Mouse (Mus musculus) megakaryocyte, adult 5-6 weeks (primary cell): ENCODE measurements around the gene Hoxd9. TPM values are rescaled to one million over a fixed set of nuclear protein-coding genes. Genes with fewer than 3 reads are reported as not detected.

Experiments
- ATAC-seq: 2 replicates; pipeline ENCODE4 v1.8.0; 2016; ENCODE audit warnings: mild to moderate bottlenecking, inconsistent platforms; ENCODE audit not compliant: poor library complexity, severe bottlenecking
- total RNA-seq, 2 experiments: library from RNA; stranded (forward) in 1 of 2; stranded (reverse) in 1 of 2; fragments of 153-499, 151-499 nt in 1 of 2; fragments of 221-1000, 200-1000 nt in 1 of 2; gene quantifications; 2 replicates each; pipeline versions ENCODE4 v1.2.3 to v1.2.4; 2015 to 2017

Gene Hoxd9
- total RNA-seq, 2 experiments from 2014 or later: not detected

DNA sequence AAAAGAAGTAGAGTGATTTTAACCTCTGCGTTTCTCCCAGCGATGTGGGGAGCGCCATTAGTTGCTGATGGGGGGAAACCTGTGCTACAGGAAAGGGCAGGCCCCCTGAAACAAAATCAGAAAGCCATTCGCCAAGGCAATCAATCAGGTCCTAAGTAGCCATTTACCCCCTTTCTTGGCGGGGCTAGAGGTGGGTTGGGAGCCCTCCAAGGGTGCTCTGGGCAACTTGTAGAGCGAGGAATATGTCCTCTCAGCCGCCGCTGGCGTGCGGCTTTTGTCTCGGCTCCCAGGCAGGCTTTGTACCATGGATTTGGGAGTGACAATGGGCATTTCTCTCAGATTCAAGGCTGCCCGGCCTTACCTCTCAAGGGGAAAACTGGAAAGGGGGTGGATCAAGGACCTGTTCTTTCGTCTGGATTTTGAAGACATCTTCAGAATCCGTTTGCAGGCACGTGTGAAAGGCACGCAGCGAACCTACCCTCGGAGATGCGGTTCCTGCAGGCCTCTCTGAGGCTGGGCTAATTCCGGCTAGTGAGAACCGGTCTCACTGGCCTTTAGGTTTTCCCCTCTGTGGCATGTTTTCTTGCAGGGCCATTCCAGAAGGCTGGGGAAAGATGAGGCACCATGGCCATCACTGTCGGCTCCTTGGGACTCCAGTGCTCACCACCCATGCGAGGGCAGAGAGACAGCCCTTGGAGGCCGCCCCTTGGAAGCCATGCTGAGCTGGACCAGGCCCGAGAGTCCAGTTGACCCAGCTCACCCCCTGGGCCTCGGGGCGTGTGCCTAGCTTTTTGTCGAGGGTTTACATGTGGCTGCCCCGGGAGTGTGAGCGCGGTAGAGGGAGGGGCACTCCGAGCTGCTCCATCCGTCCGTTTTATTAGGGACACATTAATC lies 838 bp upstream of the Hoxd9 start:
- no peak for ATAC-seq

DNA sequence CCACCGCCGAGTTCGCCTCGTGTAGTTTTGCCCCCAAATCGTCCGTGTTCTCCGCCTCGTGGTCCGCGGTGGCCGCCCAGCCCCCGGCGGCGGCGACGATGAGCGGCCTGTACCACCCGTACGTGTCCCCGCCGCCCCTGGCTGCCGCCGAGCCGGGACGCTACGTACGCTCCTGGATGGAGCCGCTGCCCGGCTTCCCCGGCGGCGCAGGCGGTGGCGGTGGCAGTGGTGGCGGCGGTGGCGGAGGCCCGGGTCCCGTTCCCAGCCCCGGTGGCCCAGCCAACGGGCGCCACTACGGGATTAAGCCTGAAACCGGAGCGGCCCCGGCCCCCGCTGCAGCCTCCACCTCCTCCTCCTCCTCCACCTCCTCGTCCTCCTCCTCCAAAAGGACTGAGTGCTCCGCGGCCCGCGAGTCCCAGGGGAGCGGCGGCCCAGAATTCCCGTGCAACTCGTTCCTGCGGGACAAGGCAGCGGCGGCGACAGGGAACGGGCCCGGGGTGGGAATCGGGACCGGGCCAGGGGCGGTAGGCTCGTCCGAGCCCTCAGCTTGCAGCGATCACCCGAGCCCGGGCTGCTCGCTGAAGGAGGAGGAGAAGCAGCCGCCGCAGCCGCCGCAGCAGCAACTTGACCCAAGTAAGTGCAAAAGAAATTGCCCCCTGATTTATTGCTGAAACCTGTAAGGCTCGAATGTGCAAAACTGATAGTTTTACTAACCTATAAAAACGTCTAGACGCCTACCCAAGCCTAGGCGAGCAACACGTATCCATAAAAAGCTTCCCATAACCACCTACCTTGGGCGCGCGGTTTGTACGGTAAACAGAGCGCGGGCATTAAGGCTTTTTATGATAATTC lies 900 bp downstream of the Hoxd9 start:
- no peak for ATAC-seq

DNA sequence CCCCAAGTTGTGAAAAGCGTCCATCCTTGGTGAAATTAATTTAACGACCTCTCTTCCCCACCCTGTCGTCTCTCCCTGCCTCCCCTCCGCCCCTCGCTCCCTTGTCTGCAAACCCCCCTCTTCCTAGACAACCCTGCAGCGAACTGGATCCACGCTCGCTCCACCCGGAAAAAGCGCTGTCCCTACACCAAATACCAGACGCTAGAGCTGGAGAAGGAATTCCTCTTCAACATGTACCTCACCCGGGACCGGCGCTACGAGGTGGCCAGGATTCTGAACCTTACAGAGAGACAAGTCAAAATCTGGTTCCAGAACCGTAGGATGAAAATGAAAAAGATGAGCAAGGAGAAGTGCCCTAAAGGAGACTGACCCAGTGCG lies 1.5 kb downstream of the Hoxd9 start:
- no peak for ATAC-seq

DNA sequence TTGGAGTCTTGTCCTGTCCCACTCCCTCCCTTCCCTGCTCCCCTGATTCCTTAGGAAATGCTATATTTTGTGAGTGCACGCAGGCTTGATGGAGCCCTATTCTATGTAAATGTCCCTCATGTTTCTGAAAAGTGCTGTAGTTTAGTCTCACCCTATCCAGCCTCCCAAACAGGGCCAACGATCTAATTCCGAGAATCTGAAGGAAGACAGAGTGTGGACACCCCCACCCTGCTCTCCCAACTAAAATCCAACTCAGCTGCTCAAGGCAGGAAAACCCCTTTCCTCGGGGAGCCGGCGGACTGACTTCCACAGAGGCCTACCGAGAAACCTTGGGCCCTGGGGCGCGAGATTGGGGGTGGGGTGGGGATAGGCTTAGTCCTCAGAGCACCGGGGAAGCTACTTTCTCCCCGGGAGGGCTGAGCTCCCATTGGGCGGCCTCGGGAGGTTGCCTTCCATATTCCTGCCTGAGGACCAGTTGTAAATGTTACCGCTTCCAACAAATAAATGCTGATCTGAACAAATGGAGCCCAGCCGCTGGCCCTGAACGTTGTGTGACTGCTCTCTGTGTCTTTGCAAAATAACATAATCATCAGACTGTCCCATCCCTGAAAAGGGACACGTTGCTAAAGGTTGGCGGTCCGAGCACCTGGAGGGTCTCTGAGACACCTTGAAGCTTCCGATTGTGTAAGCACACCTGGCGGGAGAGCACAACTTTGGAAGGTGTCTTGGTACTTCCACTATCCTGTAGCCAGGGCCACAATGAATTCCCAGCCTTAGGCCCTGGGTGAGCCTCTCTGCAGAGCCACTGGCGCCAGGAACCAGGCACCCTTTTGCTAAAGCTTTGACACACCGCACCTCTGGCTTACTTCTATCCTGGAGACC lies 2.4 kb downstream of the Hoxd9 start:
- ATAC-seq: no peak

DNA sequence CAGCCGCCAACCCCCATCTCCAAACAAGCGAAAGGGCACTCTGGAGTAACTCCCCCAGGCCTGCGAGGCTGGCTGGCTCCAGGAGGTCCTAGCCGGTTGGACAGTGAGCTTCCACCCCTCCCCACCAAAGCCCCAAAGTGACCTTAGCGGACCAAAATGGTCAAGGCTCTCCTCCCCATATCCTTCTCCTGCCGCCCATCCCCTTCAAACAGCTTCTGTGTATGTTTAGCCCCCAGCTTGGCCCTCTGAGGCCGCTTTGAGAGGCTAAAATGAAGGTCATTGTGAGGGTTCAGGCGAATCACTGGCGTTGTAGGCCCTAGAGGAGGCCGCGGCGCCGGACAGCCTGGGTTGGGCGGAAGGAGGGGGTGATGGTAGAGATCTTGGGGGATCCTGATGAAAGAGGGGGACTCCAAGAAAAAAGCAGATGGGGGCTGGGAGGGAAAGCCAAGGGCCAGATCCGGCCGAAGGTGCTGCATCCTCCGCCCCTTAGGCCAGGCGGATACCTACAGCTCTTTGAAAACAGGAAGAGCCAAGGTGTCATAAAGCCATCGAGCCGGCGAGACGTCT lies 3.1 kb downstream of the Hoxd9 start:
- ATAC-seq: no peak

DNA sequence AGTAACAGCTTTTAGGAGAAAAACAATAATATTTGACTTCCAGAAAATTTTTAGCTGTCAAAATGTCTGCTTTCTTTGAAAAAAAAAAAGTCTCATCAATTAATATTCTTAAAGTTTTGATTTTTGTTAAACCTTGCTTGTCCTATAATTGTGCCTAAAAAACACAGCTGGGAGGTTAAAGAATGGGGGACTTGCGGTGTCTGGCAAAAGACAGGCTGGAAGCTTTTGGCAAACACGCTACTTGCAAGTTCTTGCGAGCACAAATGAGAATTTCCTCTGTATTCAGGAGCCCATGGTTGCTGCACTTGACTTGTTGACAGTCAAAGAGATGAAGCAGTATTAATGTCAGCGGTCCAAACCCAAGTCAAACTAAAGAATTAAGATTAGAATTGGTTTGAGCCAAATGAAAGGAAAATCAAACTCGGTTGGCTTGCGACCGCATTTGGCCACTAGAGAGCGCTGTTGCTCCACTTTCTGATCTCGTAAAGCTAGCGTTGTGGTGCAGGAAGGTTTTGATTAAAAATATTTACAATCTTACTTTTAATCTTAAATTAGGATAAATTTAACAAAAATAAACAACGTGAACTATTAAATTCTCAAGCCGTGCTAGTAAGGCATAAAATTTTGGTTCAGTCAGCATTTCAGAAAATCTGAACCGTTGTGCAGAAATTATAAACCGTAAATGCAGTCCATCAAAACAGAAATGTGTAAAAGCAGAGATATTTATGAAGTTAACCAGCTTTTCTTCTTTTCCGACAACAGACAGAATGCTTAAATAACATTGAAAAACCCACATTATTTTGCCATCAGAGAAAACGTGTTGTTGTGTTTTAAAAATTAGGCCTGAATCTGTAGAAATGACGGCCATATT lies 4.7 kb downstream of the Hoxd9 start:
- ATAC-seq: no peak

DNA sequence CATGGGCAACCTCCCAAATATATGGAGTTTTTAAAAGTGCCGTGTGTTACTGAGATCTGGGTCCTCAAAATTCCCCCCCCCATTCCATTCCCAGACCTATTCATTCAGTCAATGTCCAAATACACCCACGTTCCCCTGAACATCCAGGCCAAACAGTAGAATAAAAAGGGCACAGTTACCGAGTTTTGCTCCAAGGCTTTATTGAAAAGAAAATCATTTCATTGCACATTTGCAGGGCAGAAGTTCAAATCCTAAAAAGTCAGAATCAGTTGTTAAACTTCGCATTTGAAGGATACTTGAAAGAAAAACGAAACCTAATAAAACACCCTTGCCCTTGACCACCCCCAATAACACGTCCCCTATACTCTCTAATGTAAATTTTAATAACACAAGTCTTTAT lies 5.3 kb downstream of the Hoxd9 start:
- no peak for ATAC-seq

DNA sequence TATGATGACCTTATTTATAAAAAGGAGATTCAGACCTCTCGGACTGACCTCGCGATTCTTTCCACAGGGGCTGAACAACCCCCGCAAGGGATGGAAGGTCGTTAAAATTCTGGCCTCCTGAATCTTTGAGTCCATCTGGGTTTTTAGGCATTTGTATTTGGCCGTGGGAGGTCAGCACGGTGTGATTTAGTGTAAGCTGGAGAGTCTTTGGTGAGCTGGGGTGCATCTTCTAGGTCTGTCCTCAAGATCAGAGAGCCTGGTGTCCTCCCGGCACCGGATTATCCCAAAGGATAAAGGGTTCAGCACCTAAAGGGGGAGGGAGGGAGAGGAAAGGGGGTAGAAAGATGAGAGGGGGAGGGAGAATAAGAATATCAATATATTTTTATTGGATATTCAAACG lies 5.8 kb downstream of the Hoxd9 start:
- ATAC-seq: no peak

DNA sequence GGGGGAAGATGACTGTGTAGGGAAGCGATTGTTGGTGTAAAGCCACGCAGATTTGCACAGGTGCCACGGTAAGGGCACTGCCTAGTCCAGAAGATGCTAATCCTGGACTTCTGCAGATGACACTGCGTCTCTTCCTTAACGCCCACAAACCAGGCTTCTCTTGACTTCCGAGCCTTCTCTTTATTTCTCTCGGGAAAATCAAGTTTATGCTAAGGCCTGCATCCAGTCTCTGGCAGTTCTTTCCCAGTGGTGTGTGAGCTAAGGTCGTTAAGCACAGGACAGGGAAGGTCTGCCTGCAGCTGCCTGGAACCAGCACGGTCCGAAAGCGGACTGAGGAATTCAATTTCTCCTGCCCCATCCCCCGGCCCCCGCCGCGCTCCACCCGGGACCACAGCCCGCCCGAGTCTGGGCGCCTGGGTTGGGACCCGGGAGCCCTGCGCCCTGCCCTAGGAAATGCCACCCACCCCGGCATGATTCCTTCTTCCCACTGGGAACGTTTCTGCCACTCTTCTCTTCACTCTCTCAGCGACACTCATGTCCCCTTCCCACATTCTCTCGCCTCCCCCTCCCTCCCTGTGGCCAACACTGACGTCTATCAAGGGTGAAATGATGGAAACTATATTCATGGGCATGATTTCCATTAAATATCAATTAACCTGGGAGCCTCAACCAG lies 6.3 kb downstream of the Hoxd9 start:
- no peak for ATAC-seq

DNA sequence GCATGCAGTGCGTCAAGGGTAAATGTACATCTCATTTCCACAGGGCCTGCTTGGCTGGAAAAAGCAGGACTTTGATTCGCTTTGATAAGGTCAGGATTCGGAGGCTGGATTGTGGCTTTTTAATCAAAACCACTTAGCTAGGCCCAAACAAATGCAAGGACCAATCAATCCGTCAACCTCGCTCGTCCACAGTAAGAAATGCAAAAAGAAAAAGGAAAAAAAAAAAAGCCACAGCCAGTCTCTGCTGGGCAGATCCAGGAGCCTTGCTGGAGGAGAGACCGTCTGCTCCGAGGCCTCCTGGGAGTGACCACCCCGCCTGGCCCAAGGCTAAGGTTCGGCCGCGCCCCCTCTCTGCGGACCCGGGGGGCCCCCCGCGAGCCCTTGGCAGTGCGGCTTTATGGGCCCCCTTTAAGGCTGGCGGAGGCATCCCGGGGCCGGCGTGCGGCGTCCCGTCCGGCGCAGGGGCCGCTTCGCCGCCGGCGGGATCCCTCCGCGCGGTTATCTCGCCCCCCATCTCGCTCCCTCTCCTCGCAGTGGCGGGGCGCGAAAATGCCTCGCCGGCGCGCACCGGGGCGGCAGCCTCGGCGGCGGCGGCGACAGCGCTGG lies 7.0 kb downstream of the Hoxd9 start, which contains the start of gene Hoxd8:
TSS of gene Hoxd8 (plus strand) at position 223 of the 606 bp plus-strand sequence.
- ATAC-seq: no peak

DNA sequence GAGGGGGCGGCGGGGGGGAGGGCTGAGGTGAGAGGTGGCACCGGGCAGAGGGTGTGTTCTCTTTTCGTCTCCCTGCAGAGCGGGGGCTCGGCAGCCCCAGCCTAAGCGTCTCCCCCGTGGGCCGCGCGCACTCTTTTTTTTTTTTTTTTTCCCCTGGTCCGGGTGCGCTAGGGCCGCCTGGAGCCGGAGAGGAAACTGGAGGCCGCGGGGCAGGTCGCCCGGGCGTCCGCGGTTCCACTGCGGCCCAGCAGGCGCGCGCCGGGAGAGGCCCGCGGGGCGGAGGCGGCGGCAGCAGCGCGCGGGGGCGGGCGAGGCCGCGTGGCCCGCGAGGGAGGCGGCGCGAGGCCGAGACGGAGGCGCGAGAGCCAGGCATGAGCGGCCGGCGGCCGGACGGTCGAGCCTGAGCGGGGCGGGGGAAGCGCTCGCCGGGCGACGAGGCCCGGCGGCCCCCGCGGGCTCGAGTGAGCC lies 7.5 kb downstream of the Hoxd9 start:
- no peak for ATAC-seq

DNA sequence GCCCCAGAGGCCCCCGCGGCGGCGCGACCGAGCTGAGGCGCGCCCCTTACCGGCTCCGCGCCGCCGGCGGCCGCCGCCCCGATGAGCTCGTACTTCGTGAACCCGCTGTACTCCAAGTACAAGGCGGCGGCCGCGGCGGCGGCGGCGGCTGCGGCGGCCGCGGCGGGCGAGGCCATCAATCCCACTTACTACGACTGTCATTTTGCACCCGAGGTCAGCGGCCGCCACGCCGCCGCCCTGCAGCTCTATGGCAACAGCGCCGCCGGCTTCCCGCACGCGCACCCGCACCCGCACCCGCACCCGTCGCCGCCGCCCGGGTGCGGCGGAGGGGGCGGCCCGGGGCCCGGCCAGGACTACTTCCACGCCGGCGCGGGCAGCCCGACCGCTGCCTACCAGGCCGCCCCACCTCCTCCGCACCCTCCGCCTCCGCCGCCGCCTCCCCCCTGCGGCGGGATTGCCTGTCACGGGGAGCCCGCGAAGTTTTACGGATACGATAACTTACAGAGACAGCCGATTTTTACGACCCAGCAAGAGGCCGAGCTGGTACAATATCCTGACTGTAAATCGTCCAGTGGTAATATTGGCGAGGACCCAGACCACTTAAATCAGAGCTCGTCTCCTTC lies 8.1 kb downstream of the Hoxd9 start:
- ATAC-seq: no peak

DNA sequence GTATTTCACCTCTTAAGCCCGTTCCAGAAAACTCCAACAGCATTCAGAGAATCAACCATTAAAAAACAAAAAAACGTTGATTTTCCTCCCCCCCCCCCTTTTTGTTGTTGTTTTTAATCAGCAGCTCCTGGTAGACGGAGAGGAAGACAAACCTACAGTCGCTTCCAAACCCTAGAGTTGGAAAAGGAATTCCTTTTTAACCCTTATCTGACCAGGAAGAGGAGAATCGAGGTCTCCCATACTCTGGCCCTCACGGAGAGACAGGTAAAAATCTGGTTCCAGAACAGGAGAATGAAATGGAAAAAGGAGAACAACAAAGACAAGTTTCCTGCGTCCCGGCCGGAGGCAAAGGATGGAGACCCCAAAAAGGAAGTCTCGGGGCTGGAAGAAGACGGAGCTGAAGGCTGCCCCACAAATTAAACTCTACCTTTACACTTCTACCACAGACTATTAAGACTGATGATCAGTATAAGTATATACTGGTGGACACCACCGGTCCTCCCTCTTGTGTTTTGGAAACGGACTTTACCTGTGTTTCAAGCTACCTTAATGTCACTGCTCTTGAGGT lies 8.9 kb downstream of the Hoxd9 start:
- no peak for ATAC-seq

DNA sequence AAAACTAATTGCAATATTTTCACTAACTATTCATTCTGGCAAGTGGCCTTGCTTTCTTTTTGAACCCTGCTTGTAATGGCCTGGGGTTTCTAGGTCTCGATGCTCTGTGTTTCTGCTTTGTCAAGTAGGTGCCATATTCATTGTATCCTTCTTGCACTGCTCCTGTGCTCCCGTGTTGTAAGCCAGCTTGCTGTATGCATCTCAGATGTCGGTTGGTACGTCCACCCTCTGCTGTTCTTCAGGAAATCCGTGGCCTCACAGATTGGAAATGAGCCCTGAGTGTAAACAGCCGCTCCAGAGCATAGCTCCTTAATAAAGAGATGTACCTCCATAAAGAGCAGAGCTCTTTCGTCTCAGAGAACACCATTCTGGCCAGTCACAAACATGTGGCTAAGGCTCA lies 10.1 kb downstream of the Hoxd9 start:
- ATAC-seq: no peak

DNA sequence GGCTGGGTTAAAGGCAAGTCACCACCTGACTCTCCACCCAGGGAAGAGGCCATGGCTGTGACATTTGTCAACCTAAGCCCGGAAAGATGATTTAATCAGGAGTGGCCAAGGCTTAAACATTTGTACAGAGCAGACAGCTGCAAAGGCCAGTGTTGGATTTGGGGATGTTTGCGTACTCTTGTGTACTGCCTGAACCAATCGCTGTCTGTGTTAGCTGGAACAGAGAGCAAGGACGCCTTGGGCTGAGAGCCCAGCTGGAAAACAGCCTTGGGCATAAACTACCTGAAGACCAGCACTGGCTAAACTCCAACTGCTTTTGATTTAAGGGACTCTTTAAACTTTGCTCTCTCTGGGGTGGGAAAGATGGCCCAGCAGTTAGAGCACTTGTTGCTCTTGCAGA lies 11.1 kb downstream of the Hoxd9 start:
- no peak for ATAC-seq

DNA sequence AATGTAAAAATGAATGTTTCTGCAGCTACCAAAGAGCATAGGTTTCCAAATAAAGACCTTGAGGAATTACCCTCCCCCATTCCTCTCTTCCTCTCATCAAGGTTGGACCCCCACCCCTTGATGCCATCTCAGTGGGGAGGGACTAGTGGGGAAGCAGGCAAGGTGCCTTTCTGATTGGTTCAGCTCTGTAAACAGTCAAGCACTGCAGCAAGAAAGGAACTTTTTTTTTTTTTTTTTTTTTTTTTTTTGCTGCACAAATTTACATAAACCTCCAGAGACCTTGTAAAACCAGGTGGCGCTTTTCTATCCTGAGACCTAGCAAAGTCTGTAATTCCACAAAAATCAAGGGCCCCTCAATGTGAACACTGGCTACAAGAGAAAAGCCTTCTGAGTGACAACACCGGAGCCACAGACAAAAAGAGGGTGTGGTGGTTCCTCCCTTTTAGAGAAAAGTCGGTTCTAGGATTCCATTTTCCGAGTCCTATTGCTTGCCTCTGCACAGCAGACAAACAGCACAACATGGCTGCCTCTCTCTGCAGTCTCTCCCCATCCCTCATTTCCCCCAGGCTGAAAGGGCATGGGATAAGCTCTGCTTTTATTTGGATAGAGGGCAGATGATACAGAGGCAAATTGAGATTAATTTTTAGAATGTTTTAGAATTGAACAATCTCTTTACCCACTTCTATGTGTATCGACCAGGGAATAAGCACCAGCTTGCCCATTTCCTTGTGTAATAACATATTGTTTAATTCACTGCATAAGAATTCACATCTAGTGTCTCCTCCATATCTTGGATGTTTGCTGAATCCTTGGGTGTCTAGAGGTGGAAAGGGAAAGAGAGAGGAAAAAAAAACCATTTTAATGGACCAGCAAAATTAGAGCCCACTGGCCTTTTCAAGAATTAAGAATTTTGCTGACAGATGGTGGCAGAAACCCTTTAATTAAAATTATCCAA lies 12.2 kb downstream of the Hoxd9 start:
- ATAC-seq: no peak
